Mouse (Mus musculus) liver, embryonic 13.5 days (tissue): ENCODE measurements around the gene Carhsp1. TPM values are rescaled to one million over a fixed set of nuclear protein-coding genes. Genes with fewer than 3 reads are reported as not detected.

Experiments used
- ATAC-seq: fragments of 200-750 bp; cut with Nextera tagmentation; 2 replicates; pipeline ENCODE4 v1.8.0; 2017; ENCODE audit warnings: low read depth, mild to moderate bottlenecking, moderate number of reproducible peaks, moderate library complexity
- DNase-seq: peaks from one replicate; pipeline ENCODE4 v3.0.0; 2022
- H3K27ac ChIP-seq: fragments of 300-500 bp; sonication (generic); 2 replicates; pipeline ENCODE4 v1.5.1; 2015; ENCODE audit warnings: moderate library complexity, mild to moderate bottlenecking, inconsistent platforms
- H3K27me3 ChIP-seq: fragments of 300-500 bp; sonication (generic); 2 replicates; pipeline ENCODE4 v1.6.1; 2015; ENCODE audit warnings: mild to moderate bottlenecking, inconsistent platforms
- H3K36me3 ChIP-seq: fragments of 300-500 bp; sonication (generic); 2 replicates; pipeline ENCODE4 v1.6.1; 2015; ENCODE audit warnings: mild to moderate bottlenecking, inconsistent platforms
- H3K4me1 ChIP-seq: fragments of 300-500 bp; sonication (generic); replicated peaks from 2 replicates; pipeline ENCODE4 v1.6.1; 2015; ENCODE audit warnings: inconsistent platforms
- H3K4me2 ChIP-seq: fragments of 300-500 bp; sonication (generic); 2 replicates; pipeline ENCODE4 v1.6.1; 2015; ENCODE audit warnings: inconsistent platforms, mild to moderate bottlenecking, moderate library complexity
- H3K4me3 ChIP-seq: fragments of 300-500 bp; sonication (generic); replicated peaks from 2 replicates; pipeline ENCODE4 v1.5.1; 2015; ENCODE audit warnings: mild to moderate bottlenecking, inconsistent platforms
- H3K9ac ChIP-seq: fragments of 300-500 bp; sonication (generic); 2 replicates; pipeline ENCODE4 v1.6.1; 2015; ENCODE audit warnings: mild to moderate bottlenecking, inconsistent platforms
- H3K9me3 ChIP-seq: fragments of 300-500 bp; sonication (generic); replicated peaks from 2 replicates; pipeline ENCODE4 v1.6.1; 2016; ENCODE audit warnings: inconsistent platforms
- WGBS: fragments of 180-500 bp; shearing (Covaris S2); methylation state at CpG from one replicate; pipeline ENCODE4 v1.1.7; 2015; ENCODE audit not compliant: insufficient replicate concordance; 5-methylcytosine and 5-hydroxymethylcytosine counted together
- polyA plus RNA-seq: library from polyadenylated mRNA; unstranded; fragments of >200 nt; fragmentation: Nextera tagmentation; extraction: Ambion mirVana; gene quantifications from 2 replicates; pipeline ENCODE4 v1.2.1, GENCODE M21; 2015

Gene Carhsp1
- 62.4 and 67.1 TPM in 2 replicates for polyA plus RNA-seq

DNA sequence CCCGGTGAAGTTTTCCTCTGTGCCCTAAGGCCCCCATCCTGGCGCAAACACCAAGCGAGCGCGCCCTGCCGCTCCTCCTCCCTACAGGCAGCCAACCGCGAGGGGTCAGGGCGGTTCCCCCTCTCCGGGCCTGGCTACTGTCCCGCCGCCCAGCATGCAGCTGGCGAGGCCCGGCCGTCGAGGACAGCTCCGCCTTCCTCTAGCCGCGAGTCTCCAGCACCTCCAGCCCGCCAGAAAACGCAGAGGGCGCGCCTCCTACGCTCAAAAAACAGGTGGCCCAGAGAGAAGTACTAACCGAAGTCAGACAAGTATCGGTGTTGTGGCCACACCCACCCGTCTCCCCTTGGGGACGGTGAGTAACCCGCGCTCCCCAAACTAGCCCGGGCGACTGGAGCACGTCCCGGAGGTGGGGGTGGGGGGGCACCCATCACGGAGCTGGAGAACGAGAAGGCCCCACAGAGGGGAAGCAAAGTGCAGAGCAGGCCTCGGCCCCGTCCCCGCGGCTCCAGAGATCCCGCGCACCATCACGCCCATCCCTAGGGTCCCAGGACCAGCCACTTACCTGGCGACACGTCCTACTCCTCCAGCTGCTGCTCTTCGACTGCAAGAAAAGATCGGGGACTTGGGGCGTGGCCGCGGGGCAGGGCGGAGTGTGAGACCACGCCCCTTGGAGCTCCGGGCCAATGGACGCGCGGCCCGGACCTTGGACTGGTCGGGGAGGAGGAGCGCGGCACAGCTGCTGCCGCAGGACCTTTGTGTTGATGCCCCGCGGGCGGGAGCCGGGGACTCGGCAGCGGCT is at the start of gene Carhsp1:
Gene Carhsp1 (minus strand): TSS at position 605 of the 799 bp plus-strand sequence.
- Histone ChIP-seq H3K4me3 (peak within 1 kb of the TSS; percentile 87), H3K9ac (peak within 1 kb of the TSS; percentile 92), H3K4me2 (peak within 1 kb of the TSS; percentile 94), H3K27me3 (no peaks in the 10 kb centered on the region), H3K9me3 (no peaks in the 10 kb centered on the region), H3K27ac (peak within 1 kb of the TSS; percentile 95), H3K4me1 (peaks cover 90% of the 10 kb centered on the region), H3K36me3 (peaks cover 25% of the 10 kb centered on the region)
- DNase-seq (peak; percentile 97), ATAC-seq (peak; percentile 80)
- WGBS = under 1% methylated on average over 67 of the region's 67 CpGs

DNA sequence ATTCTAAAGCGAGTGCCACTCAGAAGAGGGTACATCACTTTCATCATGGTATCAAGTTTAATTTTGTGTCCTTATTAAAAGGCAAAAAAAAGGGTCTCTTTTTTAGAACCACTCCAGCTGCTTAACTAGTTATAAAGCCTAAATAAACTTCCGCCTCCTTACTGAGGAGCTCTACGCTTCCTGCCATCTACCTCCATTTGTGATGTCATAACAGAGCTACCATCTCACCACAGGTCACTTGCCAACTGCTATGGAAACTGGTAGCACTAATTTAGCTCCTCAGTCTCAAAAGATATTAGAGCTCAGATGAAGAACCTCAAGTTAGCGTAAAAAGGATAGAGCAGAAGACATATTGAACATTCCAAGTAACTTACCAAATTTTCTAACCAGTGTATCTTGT is 48.5 kb upstream of the Carhsp1 start:
- DNase-seq = no peak
- Histone ChIP-seq H3K4me3 (no peak overlapping the region), H3K27me3 (no peaks in the 10 kb centered on the region), H3K36me3 (peaks cover 34% of the 10 kb centered on the region), H3K9me3 (no peaks in the 10 kb centered on the region), H3K9ac (no peak overlapping the region), H3K4me1 (peaks cover 83% of the 10 kb centered on the region), H3K27ac (peak overlapping the region; percentile 32), H3K4me2 (no peak overlapping the region)
- no peak for ATAC-seq
- WGBS = 92% methylated on average over 4 of the region's 4 CpGs

DNA sequence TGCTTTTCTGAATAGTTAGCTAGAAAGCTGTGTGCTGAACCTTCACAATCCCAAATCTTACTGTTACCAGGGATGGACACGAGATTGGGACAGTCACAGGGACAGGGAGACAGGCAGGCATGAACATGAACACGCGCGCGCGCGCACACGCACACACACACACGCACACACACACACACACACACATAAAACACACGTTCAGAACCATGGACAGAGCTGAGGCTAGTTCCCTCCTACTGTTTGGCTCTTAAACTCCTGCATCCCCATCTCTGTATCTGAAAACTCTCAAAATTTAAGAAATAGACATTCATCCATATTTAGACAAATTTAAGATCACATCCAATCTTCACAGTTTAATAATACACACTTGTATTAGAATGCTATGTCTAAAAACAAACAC is 45.8 kb upstream of the Carhsp1 start:
- 0 out of 2 replicates have a peak overlapping the region, but pooled peaks have one; percentile 2 for H3K27ac ChIP-seq
- peaks cover 82% of the 10 kb centered on the region for H3K4me1 ChIP-seq
- DNase-seq = no peak
- no peaks in the 10 kb centered on the region for H3K9me3 ChIP-seq
- H3K27me3 ChIP-seq = no peaks in the 10 kb centered on the region
- 92% methylated on average over 10 of the region's 10 CpGs for WGBS
- no peak overlapping the region for H3K4me2 ChIP-seq
- H3K36me3 ChIP-seq = peaks cover 53% of the 10 kb centered on the region
- H3K4me3 ChIP-seq = no peak overlapping the region
- ATAC-seq = no peak
- H3K9ac ChIP-seq = no peak overlapping the region

DNA sequence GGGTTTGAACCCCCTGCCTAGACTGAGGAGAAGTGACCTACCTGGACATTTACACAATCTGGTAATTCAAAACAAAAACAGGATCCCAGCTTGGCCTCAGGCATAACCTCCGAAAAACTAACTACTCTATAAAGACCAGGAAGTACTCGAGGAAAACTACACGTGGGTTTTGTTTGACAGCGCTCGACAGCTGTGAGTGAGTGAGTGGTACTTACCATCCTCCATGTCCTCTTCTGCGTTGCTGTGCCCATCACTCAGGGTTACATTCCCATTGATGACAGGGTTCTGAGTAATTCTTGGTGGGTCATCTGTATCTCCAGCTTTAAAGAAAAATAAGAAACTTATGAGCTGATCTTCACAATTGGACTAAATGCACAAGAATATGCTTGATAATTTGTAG is 44.3 kb upstream of the Carhsp1 start:
- DNase-seq (no peak), ATAC-seq (no peak)
- Histone ChIP-seq H3K4me1 (peaks cover 79% of the 10 kb centered on the region), H3K9ac (no peak overlapping the region), H3K27ac (no peak overlapping the region), H3K4me3 (no peak overlapping the region), H3K36me3 (peaks cover 59% of the 10 kb centered on the region), H3K4me2 (no peak overlapping the region), H3K27me3 (no peaks in the 10 kb centered on the region), H3K9me3 (no peaks in the 10 kb centered on the region)
- 72% methylated on average over 6 of the region's 6 CpGs for WGBS

DNA sequence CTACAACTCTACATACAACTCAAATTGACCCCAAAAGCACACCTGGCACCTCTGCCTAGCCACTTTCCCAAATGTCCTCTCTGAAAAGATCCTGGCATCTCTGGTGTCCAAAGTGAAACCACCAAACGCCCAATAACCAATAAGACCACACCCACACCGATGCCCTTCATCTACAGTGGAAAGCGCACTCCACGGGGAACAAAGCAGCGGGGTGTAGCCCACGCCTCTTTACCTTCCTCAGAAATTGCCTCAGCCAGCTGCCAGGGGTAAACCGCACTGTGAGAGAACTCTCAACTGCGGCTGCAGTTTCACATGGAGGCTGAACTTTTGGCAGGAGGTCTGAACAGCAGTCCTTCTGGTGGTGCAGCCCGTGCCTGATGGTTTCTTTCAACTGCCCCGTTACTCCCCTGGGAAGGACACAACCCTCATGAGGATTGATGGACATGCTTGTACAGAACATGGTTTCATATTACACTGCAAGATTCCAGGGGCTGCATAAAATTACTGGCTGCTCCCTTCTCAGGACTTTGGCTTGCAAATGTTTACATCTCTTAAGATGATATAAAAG is 43.6 kb upstream of the Carhsp1 start:
- ATAC-seq (no peak), DNase-seq (no peak)
- H3K36me3 ChIP-seq = peaks cover 66% of the 10 kb centered on the region
- H3K27me3 ChIP-seq = no peaks in the 10 kb centered on the region
- no peak overlapping the region for H3K4me2 ChIP-seq
- no peak overlapping the region for H3K4me3 ChIP-seq
- H3K9ac ChIP-seq = no peak overlapping the region
- H3K27ac ChIP-seq = no peak overlapping the region
- WGBS = 86% methylated on average over 10 of the region's 10 CpGs
- peaks cover 75% of the 10 kb centered on the region for H3K4me1 ChIP-seq
- no peaks in the 10 kb centered on the region for H3K9me3 ChIP-seq

DNA sequence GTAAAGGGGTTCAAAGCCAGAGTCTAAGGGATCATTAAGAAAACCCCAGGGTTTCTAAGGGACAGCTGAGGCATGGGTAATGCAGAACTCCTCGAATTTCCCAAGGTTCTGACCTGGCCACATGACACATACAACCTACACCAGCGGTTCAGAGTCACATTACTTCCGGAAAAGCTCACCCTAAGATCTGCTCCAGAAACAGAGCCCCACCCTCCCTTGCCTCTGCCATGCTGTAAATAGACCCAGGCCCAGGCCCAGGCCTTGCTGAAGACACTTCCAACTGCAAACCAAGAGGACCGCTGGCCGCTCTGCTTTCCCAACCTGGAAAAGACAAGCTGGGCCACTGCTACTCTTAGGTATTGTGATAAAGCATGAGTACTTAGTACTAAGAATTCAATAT is 42.9 kb upstream of the Carhsp1 start:
- WGBS = 84% methylated on average over 5 of the region's 5 CpGs
- Histone ChIP-seq H3K4me2 (no peak overlapping the region), H3K27ac (no peak overlapping the region), H3K36me3 (peaks cover 73% of the 10 kb centered on the region), H3K27me3 (no peaks in the 10 kb centered on the region), H3K4me3 (no peak overlapping the region), H3K9me3 (no peaks in the 10 kb centered on the region), H3K9ac (no peak overlapping the region), H3K4me1 (peaks cover 67% of the 10 kb centered on the region)
- ATAC-seq (no peak), DNase-seq (no peak)

DNA sequence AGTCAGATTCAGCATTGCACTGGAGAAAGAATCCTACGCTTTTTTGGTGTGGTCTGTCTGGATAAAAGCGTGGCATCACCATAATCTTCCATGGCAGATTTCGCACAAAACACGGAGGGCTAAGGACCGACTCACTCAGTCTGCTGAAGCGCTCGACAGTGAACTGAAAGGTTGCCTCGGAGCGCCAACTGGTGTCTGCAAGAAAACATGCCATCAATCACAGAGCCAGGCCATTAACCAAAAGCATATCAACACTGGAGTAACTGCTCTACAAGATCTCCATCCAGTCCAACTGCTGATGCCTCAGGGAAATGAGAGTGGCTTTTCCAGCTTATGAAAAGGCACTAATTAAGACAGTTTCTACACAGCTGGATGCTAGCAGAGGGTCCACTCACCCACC is 40.0 kb upstream of the Carhsp1 start:
- WGBS = 89% methylated on average over 9 of the region's 9 CpGs
- Histone ChIP-seq H3K4me2 (no peak overlapping the region), H3K4me1 (peaks cover 50% of the 10 kb centered on the region), H3K27me3 (no peaks in the 10 kb centered on the region), H3K27ac (peak overlapping the region; percentile 16), H3K36me3 (peaks cover 95% of the 10 kb centered on the region), H3K9me3 (no peaks in the 10 kb centered on the region), H3K9ac (no peak overlapping the region), H3K4me3 (no peak overlapping the region)
- no peak for ATAC-seq
- no peak for DNase-seq

DNA sequence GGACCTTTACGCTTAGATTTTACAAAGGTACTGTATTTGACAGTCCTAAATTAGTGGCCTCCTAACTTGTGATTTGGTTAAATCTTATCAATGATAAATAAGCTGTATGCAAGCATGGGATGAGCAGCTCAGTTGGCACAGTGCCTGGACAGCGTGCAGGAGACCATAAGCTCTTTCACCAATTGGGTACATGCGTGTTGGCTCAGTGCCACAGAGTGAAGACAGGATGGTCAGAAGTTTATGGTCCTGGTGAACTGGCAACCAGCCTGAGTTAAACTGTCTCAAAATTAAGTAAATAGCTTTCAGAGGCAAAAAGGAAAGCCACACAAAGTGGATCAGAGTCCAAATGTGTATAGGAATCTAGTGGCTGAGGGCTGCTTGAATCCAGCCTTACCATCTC is 28.6 kb upstream of the Carhsp1 start:
- ATAC-seq (no peak), DNase-seq (no peak)
- Histone ChIP-seq H3K27me3 (no peaks in the 10 kb centered on the region), H3K9ac (no peak overlapping the region), H3K4me3 (no peak overlapping the region), H3K36me3 (peaks cover 99% of the 10 kb centered on the region), H3K27ac (no peak overlapping the region), H3K9me3 (no peaks in the 10 kb centered on the region), H3K4me1 (no peaks in the 10 kb centered on the region), H3K4me2 (no peak overlapping the region)
- 94% methylated on average over 3 of the region's 3 CpGs for WGBS

DNA sequence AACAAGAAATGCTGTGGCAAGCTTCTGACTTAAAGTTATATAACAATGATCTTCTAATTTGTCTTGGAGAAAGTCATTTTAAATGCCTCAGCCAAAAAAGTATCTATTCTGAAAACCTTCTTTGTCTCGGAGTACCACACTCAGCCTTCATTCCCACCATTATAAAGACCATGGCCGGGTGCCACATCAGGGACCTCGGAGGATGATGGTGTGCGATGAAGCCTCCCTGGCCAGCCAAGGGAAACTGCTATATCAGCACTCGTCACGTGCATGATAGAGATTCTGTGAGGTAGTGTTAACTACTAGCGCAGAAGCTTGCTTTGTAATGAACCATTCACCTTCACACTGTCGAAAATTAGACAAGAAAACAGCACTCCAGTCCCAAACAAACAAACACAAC is 27.6 kb upstream of the Carhsp1 start:
- no peaks in the 10 kb centered on the region for H3K27me3 ChIP-seq
- no peak for ATAC-seq
- no peaks in the 10 kb centered on the region for H3K9me3 ChIP-seq
- H3K27ac ChIP-seq = no peak overlapping the region
- H3K4me1 ChIP-seq = no peaks in the 10 kb centered on the region
- peaks cover 100% of the 10 kb centered on the region for H3K36me3 ChIP-seq
- no peak overlapping the region for H3K9ac ChIP-seq
- H3K4me2 ChIP-seq = no peak overlapping the region
- H3K4me3 ChIP-seq = no peak overlapping the region
- WGBS = 88% methylated on average over 8 of the region's 8 CpGs
- no peak for DNase-seq

DNA sequence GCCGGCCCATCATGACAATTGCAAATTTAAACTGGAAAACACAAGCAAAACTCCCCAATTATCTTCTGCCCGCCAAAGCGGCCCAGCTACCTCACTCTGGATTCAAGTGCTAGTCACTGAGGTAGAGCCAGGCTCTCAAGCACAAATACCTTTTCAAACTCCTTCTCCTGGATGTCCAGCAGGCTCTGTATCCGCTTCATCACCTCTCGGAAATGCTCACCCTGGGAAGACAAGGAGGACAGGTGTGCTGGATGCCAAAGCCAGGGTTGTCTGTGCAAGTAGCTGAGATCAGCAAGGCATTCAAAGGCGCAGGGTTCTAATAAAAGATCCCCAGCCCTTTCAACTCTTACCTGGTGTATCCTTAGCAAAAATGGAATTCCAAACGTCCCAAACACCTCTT is 19.3 kb upstream of the Carhsp1 start:
- DNase-seq (no peak), ATAC-seq (no peak)
- Histone ChIP-seq H3K27me3 (no peaks in the 10 kb centered on the region), H3K4me2 (no peak overlapping the region), H3K36me3 (peaks cover 90% of the 10 kb centered on the region), H3K9ac (no peak overlapping the region), H3K9me3 (no peaks in the 10 kb centered on the region), H3K27ac (peak overlapping the region; percentile 99), H3K4me1 (peaks cover 56% of the 10 kb centered on the region), H3K4me3 (no peak overlapping the region)
- WGBS = 89% methylated on average over 7 of the region's 7 CpGs

DNA sequence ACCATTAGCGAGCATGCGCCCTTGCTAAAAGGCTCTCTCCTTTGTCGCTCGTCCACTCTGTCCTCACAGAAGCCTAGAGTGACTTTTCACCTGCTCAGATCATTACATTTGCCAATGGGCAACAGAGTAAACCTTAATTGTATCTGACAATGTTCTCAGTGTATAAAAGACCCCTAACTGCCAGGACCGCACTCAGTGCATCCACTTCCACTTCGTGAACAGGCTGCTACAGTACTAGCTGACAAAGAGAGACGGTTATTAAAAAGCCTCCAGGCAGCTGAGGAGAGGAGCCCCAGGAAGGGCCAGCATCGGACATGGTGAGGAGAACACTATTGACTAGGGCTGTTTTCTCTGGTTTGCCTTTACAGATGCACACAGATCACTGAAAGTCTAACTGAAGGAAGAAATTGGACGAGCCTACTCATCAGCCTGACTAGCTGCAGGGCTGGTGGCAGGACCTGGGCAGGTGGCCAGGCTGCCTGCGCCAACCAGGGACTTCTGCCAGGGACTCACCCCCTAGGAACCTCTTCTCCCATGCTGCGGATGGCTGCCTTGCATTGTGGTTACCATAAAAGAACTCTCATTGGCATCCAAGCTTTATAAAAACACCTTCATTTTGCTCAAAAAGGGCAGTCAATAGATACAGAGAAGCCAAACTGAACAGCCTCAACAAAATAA is 18.2 kb upstream of the Carhsp1 start:
- H3K36me3 ChIP-seq = peaks cover 89% of the 10 kb centered on the region
- WGBS = 92% methylated on average over 11 of the region's 11 CpGs
- H3K4me3 ChIP-seq = no peak overlapping the region
- H3K27me3 ChIP-seq = no peaks in the 10 kb centered on the region
- DNase-seq (no peak), ATAC-seq (no peak)
- H3K4me2 ChIP-seq = no peak overlapping the region
- H3K4me1 ChIP-seq = peaks cover 67% of the 10 kb centered on the region
- peak overlapping the region; percentile 99 for H3K27ac ChIP-seq
- no peaks in the 10 kb centered on the region for H3K9me3 ChIP-seq
- H3K9ac ChIP-seq = peak overlapping the region; percentile 81; the same call in 1 of the 2 replicates
